Mouse (Mus musculus) lung, adult 2 months (tissue): ENCODE data around the gene Pip4k2b. TPM values are rescaled to one million over a fixed set of nuclear protein-coding genes. Genes with fewer than 3 reads are reported as not detected.
"Not testable (repeated sequence)": the region's sequence is repeated elsewhere in the genome, so short reads cannot be mapped to it uniquely, and the experiment has no call there.

Source experiments
- DNase-seq: peaks from one replicate; pipeline ENCODE4 v3.0.0; 2022
- H3K4me1 ChIP-seq: fragments of 200-500 bp; 2 replicates; pipeline ENCODE4 v1.6.1; 2011; ENCODE audit warnings: low read length; ENCODE audit not compliant: control insufficient read depth, insufficient read depth
- H3K4me3 ChIP-seq: fragments of 200-500 bp; replicated peaks from 2 replicates; pipeline ENCODE3; 2011; ENCODE audit warnings: low read depth, mild to moderate bottlenecking, control low read depth, low read length; ENCODE audit errors: extremely low read depth
- CTCF ChIP-seq: fragments of 200-500 bp; IDR thresholded peaks from 2 replicates; pipeline ENCODE4 v1.5.1; 2011; ENCODE audit warnings: mild to moderate bottlenecking, low read length, control low read depth; ENCODE audit not compliant: insufficient read depth
- POLR2A ChIP-seq: fragments of 200-500 bp; IDR thresholded peaks from 2 replicates; pipeline ENCODE4 v1.6.1; 2011; ENCODE audit warnings: low read depth, mild to moderate bottlenecking, control low read depth, low read length, borderline replicate concordance; ENCODE audit errors: extremely low read depth
- WGBS: fragments of 180-500 bp; shearing (Covaris S2); methylation state at CpG from one replicate; pipeline ENCODE4 v1.1.7; 2018; 5-methylcytosine and 5-hydroxymethylcytosine counted together
- polyA plus RNA-seq: library from polyadenylated mRNA; depleted of rRNA; stranded (reverse); fragments of >200 nt; gene quantifications from 2 replicates; pipeline ENCODE4 v1.2.3, GENCODE M21; 2012

Pip4k2b gene
- polyA plus RNA-seq, 1 experiment = 14.6 TPM

DNA sequence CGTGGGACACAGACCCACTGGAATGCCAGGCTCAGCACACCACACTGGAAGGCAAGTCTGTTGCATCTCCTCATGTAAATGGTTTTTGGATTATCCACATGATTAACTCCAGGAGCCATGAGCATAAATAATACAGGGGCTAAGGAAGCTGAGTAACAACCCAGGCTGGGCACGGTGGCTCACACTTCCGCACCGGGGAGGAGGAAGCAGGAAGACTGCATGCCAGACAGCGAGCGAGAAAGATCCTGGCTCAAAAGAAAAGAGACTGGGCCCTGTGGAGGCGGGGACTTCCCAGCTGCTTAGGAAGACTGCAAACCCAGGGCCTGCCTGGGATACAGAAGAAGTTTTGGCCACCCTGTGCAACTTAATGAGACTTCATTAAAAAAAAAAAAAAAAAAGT lies 4.3 kb downstream of the Pip4k2b start:
- Histone ChIP-seq H3K4me1 (peaks cover 10% of the 10 kb centered on the region), H3K4me3 (peak overlapping the region; percentile 20)
- 27% methylated on average over 7 of the region's 7 CpGs for WGBS
- DNase-seq = no peak
- no peak for TF ChIP-seq CTCF
- TF ChIP-seq POLR2A = no peak

DNA sequence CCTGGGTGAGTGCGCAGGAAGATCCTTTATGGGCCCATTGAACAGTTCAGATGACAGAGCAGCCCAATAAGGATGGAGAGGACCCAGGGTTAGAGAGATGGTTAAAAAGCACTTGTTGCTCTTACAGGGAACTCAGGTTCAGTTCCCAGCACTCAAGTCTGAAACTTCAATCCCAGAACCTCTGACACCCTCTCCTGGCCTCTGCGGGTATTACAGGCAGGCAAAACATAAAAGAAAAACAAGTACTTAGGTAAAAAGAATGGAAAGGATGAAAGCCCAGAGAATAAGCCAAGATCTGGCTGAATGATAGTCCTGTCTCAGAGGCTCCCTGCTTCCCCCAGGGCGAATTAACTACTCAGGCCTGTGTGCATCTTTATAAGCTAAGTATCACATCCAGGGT lies 5.3 kb downstream of the Pip4k2b start:
- WGBS = 96% methylated on average over 3 of the region's 3 CpGs
- H3K4me1 ChIP-seq = peaks cover 10% of the 10 kb centered on the region
- H3K4me3 ChIP-seq = no peak overlapping the region
- DNase-seq = no peak
- peak; percentile 10; the same call in 1 of the 2 replicates for TF ChIP-seq CTCF
- TF ChIP-seq POLR2A = no peak

DNA sequence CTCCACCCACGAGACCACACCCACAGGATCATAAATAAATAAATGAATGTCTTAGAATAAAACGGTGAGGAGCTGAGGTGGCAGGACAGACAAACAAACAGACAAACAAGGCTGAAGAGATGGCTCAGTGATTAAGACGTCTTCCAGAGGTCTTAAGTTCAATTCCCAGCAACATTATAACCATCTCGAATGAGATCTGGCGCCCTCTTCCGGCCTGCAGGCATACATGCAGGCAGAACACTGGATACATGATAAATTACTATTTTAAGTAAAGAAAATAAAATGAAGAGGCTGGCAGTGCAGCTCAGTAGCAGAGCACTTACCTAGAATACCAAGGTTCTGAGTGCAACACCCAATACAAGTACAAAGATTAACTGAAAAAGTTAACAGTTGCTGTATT lies 5.8 kb downstream of the Pip4k2b start:
- 51% methylated on average over 6 of the region's 6 CpGs for WGBS
- no peak for TF ChIP-seq POLR2A
- peak; percentile 49 for TF ChIP-seq CTCF
- DNase-seq = no peak

DNA sequence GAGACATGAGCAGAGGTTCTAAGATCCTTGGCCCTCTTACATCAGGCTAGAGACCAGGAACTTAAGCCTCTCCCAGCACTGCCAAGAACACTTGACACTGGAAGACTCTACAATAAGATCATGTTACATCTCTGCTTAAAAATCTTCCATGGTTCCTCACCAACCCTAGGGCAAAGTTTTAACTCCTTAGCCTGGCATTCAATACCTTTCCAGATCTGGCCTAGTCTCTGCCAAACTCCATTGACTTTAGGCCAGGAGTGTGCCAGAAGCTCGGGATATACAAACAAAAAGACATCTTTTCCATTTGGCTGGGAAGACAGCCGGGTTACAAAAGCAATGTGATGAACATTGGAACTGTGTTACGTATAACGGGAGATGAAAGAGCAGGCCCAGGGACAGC lies 6.9 kb downstream of the Pip4k2b start:
- H3K4me1 ChIP-seq = peaks cover 9% of the 10 kb centered on the region
- H3K4me3 ChIP-seq = no peak overlapping the region
- WGBS = 55% methylated on average over 4 of the region's 4 CpGs
- TF ChIP-seq CTCF (no peak), POLR2A (no peak)
- no peak for DNase-seq

More for the DNA sequence above, 5.8 kb downstream of the Pip4k2b start:
- Histone ChIP-seq H3K4me3 (no peak overlapping the region), H3K4me1 (peaks cover 9% of the 10 kb centered on the region)

DNA sequence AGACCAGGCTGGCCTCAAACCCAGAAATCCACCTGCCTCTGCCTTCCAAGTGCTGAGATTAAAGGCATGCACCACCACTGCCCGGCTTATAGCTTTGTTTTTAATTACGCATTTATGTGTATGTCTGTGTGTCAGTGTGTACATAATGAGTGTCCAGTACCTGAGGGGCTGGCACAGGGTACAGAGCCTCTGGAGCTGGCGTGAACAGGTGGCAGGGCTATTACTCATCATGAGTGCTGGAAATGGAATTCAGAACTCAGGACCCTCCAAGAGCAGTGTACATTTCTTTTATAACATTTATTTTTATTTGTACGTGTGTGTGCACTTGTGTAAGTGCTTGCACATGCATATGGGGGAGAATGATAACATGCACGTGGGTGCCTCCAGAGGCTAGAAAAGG lies 7.9 kb downstream of the Pip4k2b start:
- peaks cover 9% of the 10 kb centered on the region for H3K4me1 ChIP-seq
- no peak for TF ChIP-seq CTCF
- TF ChIP-seq POLR2A = no peak
- H3K4me3 ChIP-seq = no peak overlapping the region
- 86% methylated on average over 5 of the region's 5 CpGs for WGBS
- no peak for DNase-seq

DNA sequence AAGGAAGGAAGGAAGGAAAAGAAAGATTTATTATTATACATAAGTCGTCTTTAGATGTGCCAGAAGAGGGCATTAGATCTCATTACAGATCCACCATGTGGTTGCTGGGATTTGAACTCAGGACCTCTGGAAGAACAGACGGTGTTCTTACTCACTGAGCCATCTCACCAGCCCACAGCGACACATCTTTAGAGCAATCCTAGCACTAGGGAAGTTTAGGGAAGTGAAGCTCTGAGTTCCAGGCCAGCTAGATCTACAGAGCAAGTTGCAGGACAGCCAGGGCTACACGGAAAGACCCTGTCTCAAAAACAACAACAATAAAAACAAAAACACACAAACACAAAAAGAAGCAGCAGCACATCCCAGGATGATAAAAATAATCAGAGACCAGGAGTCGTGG lies 9.7 kb downstream of the Pip4k2b start:
- WGBS = 75% methylated on average over 5 of the region's 5 CpGs
- DNase-seq, H3K4me3 ChIP-seq, H3K4me1 ChIP-seq: not testable (repeated sequence)

DNA sequence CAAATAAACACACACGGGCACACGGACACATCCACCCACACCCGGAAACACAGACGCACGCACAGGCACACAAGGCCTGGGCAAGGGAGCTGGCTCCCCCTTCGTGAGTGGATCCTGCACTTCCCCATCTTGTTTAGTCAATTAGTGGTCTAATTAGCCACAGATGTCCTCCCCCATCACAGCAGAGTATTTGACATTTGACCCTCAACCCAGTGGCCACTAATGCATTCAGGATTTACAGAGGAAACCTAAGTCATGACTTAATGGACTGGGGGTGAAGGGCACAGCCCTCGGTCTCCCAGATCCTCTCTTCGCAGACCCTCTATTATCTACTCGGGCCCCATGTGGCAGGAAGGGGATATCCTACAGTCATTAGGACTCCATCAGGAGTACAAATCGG lies 10.8 kb downstream of the Pip4k2b start:
- Histone ChIP-seq H3K4me1 (peaks cover 5% of the 10 kb centered on the region; the same call in 1 of the 2 replicates), H3K4me3 (no peak overlapping the region)
- 38% methylated on average over 10 of the region's 10 CpGs for WGBS
- TF ChIP-seq CTCF (no peak), POLR2A (no peak)
- DNase-seq = no peak

DNA sequence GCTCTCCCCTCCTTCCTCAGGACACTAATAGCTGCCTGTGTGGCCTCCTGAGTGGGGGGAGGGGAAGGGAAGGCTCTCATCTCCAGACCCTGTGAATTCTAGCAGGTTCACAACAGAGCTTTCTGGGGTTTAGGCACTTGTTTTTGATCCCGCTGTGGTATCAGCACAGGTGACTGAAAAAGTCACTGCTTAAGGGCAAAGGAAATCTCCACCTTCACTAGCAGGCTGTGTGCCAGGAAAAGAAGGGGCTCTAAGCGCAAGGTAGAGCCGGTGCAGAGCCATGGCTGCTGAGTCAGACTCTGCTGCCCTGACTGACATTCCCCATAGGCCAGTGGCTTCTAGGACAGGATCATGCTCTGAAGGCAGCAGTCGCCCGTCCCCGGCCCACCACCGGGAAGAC lies 15.8 kb downstream of the Pip4k2b start:
- WGBS = 78% methylated on average over 7 of the region's 7 CpGs
- TF ChIP-seq POLR2A = no peak
- TF ChIP-seq CTCF = no peak
- no peak for DNase-seq
- H3K4me1 ChIP-seq = peaks cover 4% of the 10 kb centered on the region; the same call in 1 of the 2 replicates
- H3K4me3 ChIP-seq = no peak overlapping the region

DNA sequence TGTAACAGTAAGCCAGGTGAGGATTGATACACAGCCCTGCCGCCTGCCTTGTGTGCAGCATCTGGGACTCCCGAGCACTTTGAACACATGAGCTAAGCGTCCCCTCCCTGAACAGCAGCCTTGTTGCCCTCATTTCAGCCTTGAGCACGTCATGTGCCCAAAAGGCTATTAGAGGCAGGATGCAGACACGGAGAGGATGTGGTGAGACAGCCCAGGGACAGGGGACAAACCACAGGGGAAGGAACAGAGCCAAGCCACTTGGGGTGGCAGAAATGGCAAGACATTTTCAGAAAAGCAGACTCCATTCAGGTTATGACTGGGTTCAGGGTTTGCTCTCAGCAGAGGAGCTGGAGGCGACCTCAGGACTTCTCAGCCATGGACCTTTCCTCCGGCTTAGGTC lies 16.2 kb downstream of the Pip4k2b start:
- DNase-seq = no peak
- H3K4me1 ChIP-seq = no peaks in the 10 kb centered on the region
- TF ChIP-seq POLR2A = no peak
- TF ChIP-seq CTCF = no peak
- 69% methylated on average over 7 of the region's 7 CpGs for WGBS
- H3K4me3 ChIP-seq = no peak overlapping the region

DNA sequence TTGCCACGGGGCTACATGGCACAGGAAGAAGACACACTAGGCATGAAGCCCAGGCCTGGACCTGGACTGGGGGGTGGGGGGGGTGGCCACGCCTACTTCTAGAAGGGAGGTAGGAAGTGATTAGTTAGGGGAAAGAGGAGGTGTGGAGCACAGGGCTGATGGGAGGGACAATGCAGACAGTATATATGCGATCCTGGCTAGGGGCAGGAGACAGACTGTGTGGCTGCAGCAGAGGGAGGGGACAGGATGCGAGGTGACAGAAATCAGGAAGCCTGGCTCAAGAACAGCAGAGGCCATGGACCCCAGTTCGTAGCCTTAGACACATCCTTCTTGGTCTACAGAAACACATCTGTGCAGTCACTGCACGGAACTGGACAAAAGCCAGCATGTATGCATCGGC lies 20.8 kb downstream of the Pip4k2b start:
- no peak for DNase-seq
- 53% methylated on average over 7 of the region's 7 CpGs for WGBS

DNA sequence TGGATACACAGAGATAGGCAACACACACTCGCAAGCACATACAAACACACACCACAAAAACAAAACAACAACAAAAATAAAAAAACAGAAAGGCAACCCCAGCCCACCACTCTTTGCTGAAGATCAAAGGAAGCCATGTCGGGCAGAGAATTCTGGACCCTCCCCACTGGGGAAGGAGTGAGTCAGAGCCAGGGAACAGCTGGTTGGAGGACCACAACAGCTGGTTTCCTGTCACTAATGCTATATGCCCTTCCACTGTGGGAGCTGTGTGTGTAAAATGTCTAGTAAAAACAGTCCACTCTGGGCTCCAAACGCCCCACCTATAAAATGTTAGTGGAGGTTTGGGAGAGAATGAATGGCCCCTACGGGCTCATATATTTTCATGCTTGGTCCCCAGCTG lies 23.2 kb downstream of the Pip4k2b start:
- H3K4me3 ChIP-seq = no peak overlapping the region
- no peak for TF ChIP-seq CTCF
- TF ChIP-seq POLR2A = no peak
- no peak for DNase-seq
- H3K4me1 ChIP-seq = no peaks in the 10 kb centered on the region
- WGBS = 90% methylated on average over 4 of the region's 4 CpGs

More for the DNA sequence above, 20.8 kb downstream of the Pip4k2b start:
- Histone ChIP-seq H3K4me3 (no peak overlapping the region), H3K4me1 (no peaks in the 10 kb centered on the region)
- no peak for TF ChIP-seq POLR2A
- no peak for TF ChIP-seq CTCF
